Mouse (Mus musculus) MEL (cell line): ENCODE data around the gene Bcl2l1.

Source experiments
- CHD2 ChIP-seq: IDR thresholded peaks from 2 replicates; pipeline ENCODE4 v1.6.1; 2011; ENCODE audit warnings: low read length, improper control_type of control experiment
- CTCF ChIP-seq, 3 experiments: IDR thresholded peaks in 2 of 3; conservative IDR thresholded peaks in 1 of 3; 2 replicates each; pipeline ENCODE4 v1.5.1; 2011 to 2012; ENCODE audit warnings: low read length in 3 of 3, low read depth in 2 of 3, mild to moderate bottlenecking in 2 of 3, improper control_type of control experiment in 1 of 3, inconsistent platforms in 1 of 3, mixed read lengths in 1 of 3, moderate library complexity in 1 of 3; ENCODE audit not compliant: control insufficient read depth in 1 of 3, insufficient read depth in 1 of 3, poor library complexity in 1 of 3, severe bottlenecking in 1 of 3
- EP300 ChIP-seq, 2 experiments: IDR thresholded peaks; 2 replicates each; pipeline ENCODE4 v1.6.1; 2011; ENCODE audit warnings: improper control_type of control experiment in 2 of 2, low read length in 2 of 2, low read depth in 1 of 2, mild to moderate bottlenecking in 1 of 2
- ETS1 ChIP-seq: IDR thresholded peaks from 2 replicates; pipeline ENCODE4 v1.6.1; 2012; ENCODE audit warnings: low read depth, mild to moderate bottlenecking, inconsistent platforms, low read length, improper control_type of control experiment, moderate library complexity
- KAT2A ChIP-seq: conservative IDR thresholded peaks from 2 replicates; pipeline ENCODE4 v1.6.1; 2012; ENCODE audit warnings: low read depth, low read length, improper control_type of control experiment, inconsistent platforms
- MAFK ChIP-seq: IDR thresholded peaks from 2 replicates; pipeline ENCODE4 v1.6.1; 2011; ENCODE audit warnings: low read depth, mild to moderate bottlenecking, low read length, improper control_type of control experiment, borderline replicate concordance
- MAX ChIP-seq: IDR thresholded peaks from 2 replicates; pipeline ENCODE4 v1.6.1; 2011; ENCODE audit warnings: low read length, improper control_type of control experiment
- MAZ ChIP-seq: IDR thresholded peaks from 2 replicates; pipeline ENCODE4 v1.6.1; 2012; ENCODE audit warnings: low read depth, mild to moderate bottlenecking, inconsistent platforms, low read length, improper control_type of control experiment
- POLR2A ChIP-seq, 2 experiments: IDR thresholded peaks; 2 replicates each; pipeline ENCODE4 v1.6.1; 2011 to 2012; ENCODE audit warnings: low read length in 2 of 2, mild to moderate bottlenecking in 2 of 2, control low read depth in 1 of 2, improper control_type of control experiment in 1 of 2, low read depth in 1 of 2, moderate library complexity in 1 of 2; ENCODE audit not compliant: control insufficient read depth in 1 of 2, insufficient read depth in 1 of 2, poor library complexity in 1 of 2
- POLR2AphosphoS5 ChIP-seq: IDR thresholded peaks from 2 replicates; pipeline ENCODE4 v1.6.1; 2012; ENCODE audit warnings: low read depth, borderline replicate concordance, mild to moderate bottlenecking, inconsistent platforms, low read length, moderate library complexity, mixed read lengths
- RAD21 ChIP-seq: IDR thresholded peaks from 2 replicates; pipeline ENCODE4 v1.6.1; 2011; ENCODE audit warnings: mild to moderate bottlenecking, low read depth, low read length, improper control_type of control experiment
- RCOR1 ChIP-seq: IDR thresholded peaks from 2 replicates; pipeline ENCODE4 v1.6.1; 2012; ENCODE audit warnings: low read depth, mild to moderate bottlenecking, inconsistent platforms, low read length, improper control_type of control experiment
- SMC3 ChIP-seq: IDR thresholded peaks from 2 replicates; pipeline ENCODE4 v1.6.1; 2011; ENCODE audit warnings: low read depth, low read length, improper control_type of control experiment
- TAL1 ChIP-seq: IDR thresholded peaks from 2 replicates; pipeline ENCODE4 v1.6.1; 2012; ENCODE audit warnings: mild to moderate bottlenecking, inconsistent platforms, low read length, moderate library complexity, mixed read lengths

DNA sequence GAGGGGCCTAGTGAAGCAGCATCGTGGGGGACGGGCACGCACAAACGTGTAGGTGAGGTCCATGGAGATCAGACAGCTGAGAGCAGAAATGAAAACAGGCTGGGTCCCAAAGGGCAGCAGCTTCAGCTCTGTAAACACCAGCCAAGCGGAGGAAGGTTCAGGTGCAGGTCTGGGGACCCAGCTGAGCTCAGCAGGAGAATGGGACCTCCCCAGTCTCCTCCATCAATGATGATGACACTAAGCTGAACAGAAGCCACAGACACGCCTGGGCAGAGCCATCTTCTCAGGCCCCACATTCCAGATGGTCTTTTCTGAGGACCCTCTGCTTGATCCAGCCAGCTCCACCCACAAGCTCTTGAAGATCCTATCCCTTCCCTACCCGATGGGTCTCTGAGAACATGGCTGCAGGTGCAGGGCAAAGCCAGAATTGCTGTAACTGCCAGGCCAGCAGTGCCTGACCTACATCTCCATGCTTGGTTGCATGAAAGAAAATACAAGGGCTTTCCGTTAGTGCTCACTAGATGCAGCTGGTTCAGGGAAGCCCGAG, 37.2 kb downstream of the Bcl2l1 start:
- no peak for TF ChIP-seq CTCF (IDR thresholded peaks at IDR 0.05 in 2 of 3, conservative IDR thresholded peaks at IDR 0.05 in 1 of 3; ENCODE audit: control insufficient read depth in 1 of 3, insufficient read depth in 1 of 3, low read depth in 2 of 3, low read length in 3 of 3, poor library complexity in 1 of 3, severe bottlenecking in 1 of 3)
- no peak for TF ChIP-seq MAFK
- TF ChIP-seq TAL1, result no peak
- no peak for TF ChIP-seq POLR2A (IDR thresholded peaks at IDR 0.05; ENCODE audit: control insufficient read depth in 1 of 2, insufficient read depth in 1 of 2, low read depth in 1 of 2, low read length in 2 of 2, poor library complexity in 1 of 2)
- TF ChIP-seq KAT2A, result no peak
- no peak for TF ChIP-seq EP300 (IDR thresholded peaks at IDR 0.05; ENCODE audit: low read depth in 1 of 2, low read length in 2 of 2)
- TF ChIP-seq RAD21, result no peak
- no peak for TF ChIP-seq RCOR1
- no peak for TF ChIP-seq MAX
- no peak for TF ChIP-seq POLR2AphosphoS5
- no peak for TF ChIP-seq MAZ
- no peak for TF ChIP-seq ETS1
- no peak for TF ChIP-seq CHD2
- no peak for TF ChIP-seq SMC3
